Mouse (Mus musculus) liver, adult 2 months (tissue): ENCODE results near the gene Colgalt1. TPM values are rescaled to one million over a fixed set of nuclear protein-coding genes. Genes with fewer than 3 reads are reported as not detected.

Experiments used
- DNase-seq: peaks from one replicate; pipeline ENCODE4 v3.0.0-alpha.2; 2011; ENCODE audit warnings: low read depth, low spot score; ENCODE audit errors: extremely low read depth
- H3K27ac ChIP-seq: fragments of 200-500 bp; replicated peaks from 2 replicates; pipeline ENCODE4 v1.5.1; 2012; ENCODE audit warnings: low read depth, mild to moderate bottlenecking, control low read depth, inconsistent platforms, low read length; ENCODE audit not compliant: insufficient read depth
- H3K27me3 ChIP-seq: fragments of 200-500 bp; 2 replicates; pipeline ENCODE4 v1.6.1; 2012; ENCODE audit warnings: mild to moderate bottlenecking, moderate library complexity, low read length, inconsistent platforms; ENCODE audit not compliant: control insufficient read depth, insufficient read depth
- H3K36me3 ChIP-seq: fragments of 200-500 bp; 2 replicates; pipeline ENCODE4 v1.6.1; 2012; ENCODE audit warnings: low read length, inconsistent platforms; ENCODE audit not compliant: control insufficient read depth, insufficient read depth
- H3K4me1 ChIP-seq: fragments of 200-500 bp; 2 replicates; pipeline ENCODE4 v1.6.1; 2011; ENCODE audit warnings: low read length; ENCODE audit not compliant: control insufficient read depth, insufficient read depth
- H3K4me3 ChIP-seq: fragments of 200-500 bp; 2 replicates; pipeline ENCODE4 v1.5.1; 2011; ENCODE audit warnings: low read depth, mild to moderate bottlenecking, control low read depth, low read length, moderate library complexity; ENCODE audit not compliant: insufficient read depth
- H3K79me2 ChIP-seq: fragments of 200-500 bp; 2 replicates; pipeline ENCODE4 v1.6.1; 2012; ENCODE audit warnings: inconsistent platforms, mild to moderate bottlenecking, low read length, moderate library complexity; ENCODE audit not compliant: control insufficient read depth, insufficient read depth
- H3K9ac ChIP-seq: fragments of 200-500 bp; 2 replicates; pipeline ENCODE4 v1.6.1; 2012; ENCODE audit warnings: low read depth, mild to moderate bottlenecking, control low read depth, inconsistent platforms, low read length
- CTCF ChIP-seq: fragments of 200-500 bp; IDR thresholded peaks from 2 replicates; pipeline ENCODE4 v1.5.1; 2011; ENCODE audit warnings: low read depth, low read length, control low read depth
- POLR2A ChIP-seq: fragments of 200-500 bp; IDR thresholded peaks from 2 replicates; pipeline ENCODE4 v1.6.1; 2011; ENCODE audit warnings: low read length, control low read depth; ENCODE audit not compliant: insufficient read depth; ENCODE audit errors: extremely low read depth
- WGBS: fragments of 180-500 bp; shearing (Covaris S2); methylation state at CpG from one replicate; pipeline ENCODE4 v1.1.7; 2018; 5-methylcytosine and 5-hydroxymethylcytosine counted together
- polyA plus RNA-seq: library from polyadenylated mRNA; depleted of rRNA; stranded (reverse); fragments of >200 nt; gene quantifications from 2 replicates; pipeline ENCODE4 v1.2.3, GENCODE M21; 2012
- total RNA-seq: library from RNA; depleted of rRNA; stranded (reverse); fragments of >200 nt; gene quantifications from 2 replicates; pipeline ENCODE4 v1.2.3, GENCODE M21; 2014

Colgalt1 gene
- total and polyA plus RNA-seq, 2 experiments, result 43.2 to 77.3 TPM

- H3K9ac ChIP-seq, result no peak overlapping the region
- no peak overlapping the region for H3K27ac ChIP-seq
- H3K27me3 ChIP-seq, result no peaks in the 10 kb centered on the region
- H3K36me3 ChIP-seq, result no peaks in the 10 kb centered on the region
- WGBS, result 76% methylated on average over 4 of the region's 4 CpGs
- H3K79me2 ChIP-seq, result no peaks in the 10 kb centered on the region
- no peak for TF ChIP-seq CTCF
- TF ChIP-seq POLR2A, result no peak
- DNase-seq, result no peak
- H3K4me1 ChIP-seq, result no peaks in the 10 kb centered on the region
- H3K4me3 ChIP-seq, result no peak overlapping the region
Measured at GRCm38 (mm10) chr8:71639318-71639717, 28.5 kb downstream of the Colgalt1 start.

- Histone ChIP-seq H3K4me1 (no peaks in the 10 kb centered on the region), H3K27ac (no peak overlapping the region), H3K36me3 (no peaks in the 10 kb centered on the region), H3K9ac (no peak overlapping the region), H3K79me2 (no peaks in the 10 kb centered on the region), H3K27me3 (no peaks in the 10 kb centered on the region), H3K4me3 (no peak overlapping the region)
- DNase-seq, result no peak
- TF ChIP-seq POLR2A (no peak), CTCF (no peak)
- 85% methylated on average over 9 of the region's 9 CpGs for WGBS
Measured at GRCm38 (mm10) chr8:71645510-71645909, 34.7 kb downstream of the Colgalt1 start.

DNA sequence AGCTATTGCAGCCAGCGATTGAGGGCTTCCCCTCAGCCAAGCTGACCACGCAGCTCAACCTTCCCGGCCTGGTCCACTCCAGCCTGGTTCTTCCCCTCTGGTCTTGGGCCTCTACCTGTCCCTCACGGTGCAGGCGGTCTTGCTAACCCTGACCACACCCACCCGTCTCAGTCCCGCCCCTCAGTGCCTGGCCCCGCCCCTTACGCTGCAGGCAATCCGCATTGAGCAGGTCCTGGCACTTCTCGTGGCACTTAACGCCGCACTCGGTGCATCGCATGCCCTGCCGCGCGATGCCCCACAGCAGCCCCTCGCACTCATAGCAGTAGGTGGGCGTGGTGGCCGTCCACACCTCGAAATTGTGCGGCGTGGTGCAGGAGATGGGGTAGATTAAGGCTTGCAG lies 43.8 kb downstream of the Colgalt1 start:
- Histone ChIP-seq H3K27me3 (peaks cover 7% of the 10 kb centered on the region; the same call in 1 of the 2 replicates), H3K27ac (no peak overlapping the region), H3K4me3 (no peak overlapping the region), H3K36me3 (no peaks in the 10 kb centered on the region), H3K79me2 (no peaks in the 10 kb centered on the region), H3K9ac (no peak overlapping the region), H3K4me1 (peaks cover 4% of the 10 kb centered on the region)
- WGBS, result 4% methylated on average over 24 of the region's 24 CpGs
- TF ChIP-seq CTCF (no peak), POLR2A (no peak)
- no peak for DNase-seq

- Histone ChIP-seq H3K27ac (no peak overlapping the region), H3K36me3 (no peaks in the 10 kb centered on the region), H3K9ac (no peak overlapping the region), H3K27me3 (peaks cover 7% of the 10 kb centered on the region; the same call in 1 of the 2 replicates), H3K4me1 (peaks cover 4% of the 10 kb centered on the region), H3K79me2 (no peaks in the 10 kb centered on the region), H3K4me3 (no peak overlapping the region)
- DNase-seq, result no peak
- TF ChIP-seq POLR2A (no peak), CTCF (no peak)
- 33% methylated on average over 9 of the region's 9 CpGs for WGBS
Measured at GRCm38 (mm10) chr8:71657816-71658215, 47.0 kb downstream of the Colgalt1 start.

DNA sequence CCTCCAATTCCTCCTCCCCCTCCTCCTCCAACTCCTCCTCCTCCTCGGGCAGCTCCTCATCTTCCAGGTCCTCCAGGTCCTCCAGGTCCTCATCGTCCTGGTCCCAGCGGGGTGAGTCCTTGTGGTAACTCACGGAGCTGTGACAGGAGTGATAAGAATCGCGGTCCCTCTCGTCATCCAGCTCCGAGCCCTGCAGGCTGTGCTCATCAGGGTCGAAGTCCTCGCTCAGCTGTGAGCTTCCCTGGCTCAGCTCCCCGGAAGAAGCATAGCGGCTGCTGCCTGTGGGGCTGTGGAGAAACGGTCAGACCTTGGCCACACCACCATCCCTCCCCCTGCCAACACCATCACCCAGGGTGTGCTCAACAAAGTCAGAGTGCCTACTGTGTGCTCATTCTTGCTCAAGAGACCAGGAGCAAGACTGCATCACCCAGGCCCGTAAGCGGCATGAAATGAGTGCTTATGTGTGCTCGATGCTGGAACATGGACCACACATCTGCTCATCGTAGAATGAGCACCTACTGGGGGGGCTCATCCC lies 47.8 kb downstream of the Colgalt1 start:
- no peak for DNase-seq
- no peak for TF ChIP-seq CTCF
- no peak for TF ChIP-seq POLR2A
- H3K27me3 ChIP-seq, result peaks cover 7% of the 10 kb centered on the region; the same call in 1 of the 2 replicates
- H3K4me3 ChIP-seq, result no peak overlapping the region
- no peak overlapping the region for H3K27ac ChIP-seq
- 20% methylated on average over 17 of the region's 17 CpGs for WGBS
- no peaks in the 10 kb centered on the region for H3K36me3 ChIP-seq
- no peaks in the 10 kb centered on the region for H3K79me2 ChIP-seq
- H3K9ac ChIP-seq, result no peak overlapping the region
- H3K4me1 ChIP-seq, result peaks cover 4% of the 10 kb centered on the region

DNA sequence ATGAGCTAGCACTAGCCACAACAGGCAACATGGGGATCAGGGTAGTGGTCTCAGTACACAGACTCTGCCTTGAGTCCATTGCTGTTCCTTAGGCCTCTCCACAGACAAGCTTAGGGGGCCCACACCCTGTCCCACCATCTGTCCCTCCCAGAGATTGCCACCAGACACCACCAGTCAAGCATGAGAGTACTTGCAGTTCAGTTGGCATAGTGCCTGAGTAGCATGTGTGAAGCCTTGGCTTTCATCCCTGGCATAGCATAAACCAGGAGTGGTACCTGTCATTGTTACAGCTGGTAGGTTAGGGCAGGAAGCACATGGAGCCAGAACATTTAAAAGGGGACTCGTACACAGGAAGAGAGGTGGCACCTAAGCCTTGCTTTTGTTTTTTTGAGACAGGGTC lies 49.0 kb downstream of the Colgalt1 start:
- 63% methylated on average over 1 of the region's 1 CpGs for WGBS
- H3K27me3 ChIP-seq, result peaks cover 7% of the 10 kb centered on the region; the same call in 1 of the 2 replicates
- peaks cover 4% of the 10 kb centered on the region for H3K4me1 ChIP-seq

More for the DNA sequence above, 49.0 kb downstream of the Colgalt1 start:
- DNase-seq, result no peak
- H3K27ac ChIP-seq, result no peak overlapping the region
- H3K36me3 ChIP-seq, result no peaks in the 10 kb centered on the region
- H3K79me2 ChIP-seq, result no peaks in the 10 kb centered on the region
- H3K4me3 ChIP-seq, result no peak overlapping the region
- TF ChIP-seq CTCF (no peak), POLR2A (no peak)
- H3K9ac ChIP-seq, result no peak overlapping the region
